Mouse (Mus musculus): ENCODE measurements around the gene Blcap.

DNA sequence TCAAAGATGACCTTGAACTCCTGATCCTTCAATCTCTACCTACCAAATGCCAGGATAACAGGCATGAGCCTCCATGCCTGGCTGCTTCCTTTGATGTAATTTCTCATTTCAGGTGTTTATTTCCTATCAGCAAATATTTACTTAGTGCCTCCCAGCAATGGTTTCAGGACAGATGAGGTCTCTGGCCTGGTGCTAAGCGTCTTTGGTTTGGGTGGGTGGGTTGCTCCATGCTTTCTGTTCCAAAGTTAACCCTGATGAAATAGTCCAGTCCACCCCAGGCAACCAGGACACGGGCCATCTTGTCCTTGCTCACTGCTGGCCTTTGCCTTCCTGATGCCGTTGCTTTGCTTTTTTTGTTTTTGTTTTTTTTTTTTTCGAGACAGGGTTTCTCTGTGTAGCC, 20.8 kb downstream of the Blcap start:
- TF ChIP-seq POLR2A (IDR thresholded peaks at IDR 0.05; ENCODE audit: control insufficient read depth, extremely low read depth, insufficient read depth, low read length, poor library complexity) (no peak), CTCF (IDR thresholded peaks at IDR 0.05; ENCODE audit: borderline replicate concordance, control insufficient read depth, extremely low read depth, insufficient read depth, low read length, poor library complexity) (no peak)

All from thymus, adult 2 months (tissue).